10 mouse cellular contexts compared by ENCODE assay signal in genomic region chr7:139441761-139442211, GRCm38 (mm10). TPM values are rescaled to one million over a fixed set of nuclear protein-coding genes. Genes with fewer than 3 reads are reported as not detected.
DNase-seq lines count a peak whose midpoint lies in the region; ATAC-seq and TF ChIP-seq lines count a peak whose summit lies in the region.
"Had no signal": no experiment of that assay in that cellular context is flagged by ENCODE, and none has a peak within 500 bp of the region (broad histone marks: within the 10 kb centered on the region; RNA-seq: fewer than 3 reads in every experiment).

No protein-coding gene starts in this region.

- H3K36me3 ChIP-seq in hindbrain, embryonic 16.5 days (ENCODE audit: control insufficient read depth, insufficient read depth, low read length) = no peaks in the 10 kb centered on the region
- no peaks in the 10 kb centered on the region for H3K36me3 ChIP-seq in hindbrain, embryonic 11.5 days (ENCODE audit: control insufficient read depth, insufficient read depth, low read length)
- no peaks in the 10 kb centered on the region for H3K36me3 ChIP-seq in heart, embryonic 13.5 days
- no peaks in the 10 kb centered on the region for H3K36me3 ChIP-seq in forebrain, embryonic 13.5 days (ENCODE audit: poor library complexity, severe bottlenecking)
- H3K36me3 ChIP-seq: embryonic facial prominence, embryonic 13.5 days had no signal

- 71% methylated on average over 10 of the region's 10 CpGs for WGBS in hindbrain, embryonic 16.5 days
- 76% methylated on average over 10 of the region's 10 CpGs for WGBS in hindbrain, embryonic 11.5 days
- WGBS in heart, embryonic 13.5 days = 41% methylated on average over 10 of the region's 10 CpGs
- WGBS in lung, adult 2 months = 23% methylated on average over 10 of the region's 10 CpGs
- whole genome bisulfite sequencing in forebrain, embryonic 13.5 days = 86% methylated on average over 10 of the region's 10 CpGs

- no peaks in the 10 kb centered on the region for H3K27me3 ChIP-seq in hindbrain, embryonic 16.5 days (replicated peaks; ENCODE audit: control insufficient read depth, insufficient read depth, low read length)
- H3K27me3 ChIP-seq in hindbrain, embryonic 11.5 days (ENCODE audit: control insufficient read depth, insufficient read depth, low read length) = no peaks in the 10 kb centered on the region
- H3K27me3 ChIP-seq in heart, embryonic 13.5 days (replicated peaks) = no peaks in the 10 kb centered on the region
- no peaks in the 10 kb centered on the region for H3K27me3 ChIP-seq in forebrain, embryonic 13.5 days
- H3K27me3 ChIP-seq: embryonic facial prominence, embryonic 13.5 days had no signal

- no peak for TF ChIP-seq POLR2A in lung, adult 2 months (IDR thresholded peaks at IDR 0.05; ENCODE audit: borderline replicate concordance, extremely low read depth, low read depth, low read length)

- no peak overlapping the region for H3K27ac ChIP-seq in hindbrain, embryonic 16.5 days (ENCODE audit: low read depth, low read length)
- no peak overlapping the region for H3K27ac ChIP-seq in hindbrain, embryonic 11.5 days (ENCODE audit: low read depth, low read length)
- peak overlapping the region; percentile 37 for H3K27ac ChIP-seq in heart, embryonic 13.5 days (replicated peaks)
- no peak overlapping the region for H3K27ac ChIP-seq in forebrain, embryonic 13.5 days

- H3K4me3 ChIP-seq in hindbrain, embryonic 16.5 days (ENCODE audit: low read length) = no peak overlapping the region
- no peak overlapping the region for H3K4me3 ChIP-seq in hindbrain, embryonic 11.5 days (ENCODE audit: low read depth, low read length)
- no peak overlapping the region for H3K4me3 ChIP-seq in heart, embryonic 13.5 days
- no peak overlapping the region for H3K4me3 ChIP-seq in lung, adult 2 months (replicated peaks; ENCODE audit: extremely low read depth, low read depth, low read length)
- no peak overlapping the region for H3K4me3 ChIP-seq in forebrain, embryonic 13.5 days
- H3K4me3 ChIP-seq: embryonic facial prominence, embryonic 13.5 days; myocyte had no signal

- peak; percentile 26; the same call in 1 of the 2 replicates for TF ChIP-seq CTCF in lung, adult 2 months (IDR thresholded peaks at IDR 0.05; ENCODE audit: insufficient read depth, low read length)

- DNase-seq in hindbrain, embryonic 11.5 days (ENCODE audit: low spot score) = no peak
- DNase-seq in brain, adult 2 months (ENCODE audit: low read depth, low spot score) = peak; percentile 50
- DNase-seq in lung, adult 2 months = peak; percentile 40
- no peak for DNase-seq in layer of hippocampus, postnatal 36 days

- no peak overlapping the region for H3K9ac ChIP-seq in hindbrain, embryonic 16.5 days (ENCODE audit: low read depth, low read length)
- no peak overlapping the region for H3K9ac ChIP-seq in hindbrain, embryonic 11.5 days (ENCODE audit: low read depth, low read length)
- H3K9ac ChIP-seq in heart, embryonic 13.5 days = peak overlapping the region; percentile 30; the same call in 1 of the 2 replicates
- no peak overlapping the region for H3K9ac ChIP-seq in forebrain, embryonic 13.5 days
- H3K9ac ChIP-seq: embryonic facial prominence, embryonic 13.5 days had no signal

- no peak overlapping the region for H3K4me2 ChIP-seq in hindbrain, embryonic 16.5 days (ENCODE audit: low read length)
- H3K4me2 ChIP-seq in hindbrain, embryonic 11.5 days (replicated peaks; ENCODE audit: low read depth, low read length) = no peak overlapping the region
- peak overlapping the region; percentile 1; the same call in 1 of the 2 replicates for H3K4me2 ChIP-seq in heart, embryonic 13.5 days
- no peak overlapping the region for H3K4me2 ChIP-seq in forebrain, embryonic 13.5 days
- H3K4me2 ChIP-seq: embryonic facial prominence, embryonic 13.5 days had no signal

- H3K4me1 ChIP-seq in hindbrain, embryonic 16.5 days (ENCODE audit: control insufficient read depth, insufficient read depth, low read depth, low read length) = peaks cover 10% of the 10 kb centered on the region
- H3K4me1 ChIP-seq in hindbrain, embryonic 11.5 days (replicated peaks; ENCODE audit: control insufficient read depth, insufficient read depth, low read length) = no peaks in the 10 kb centered on the region
- peaks cover 91% of the 10 kb centered on the region for H3K4me1 ChIP-seq in heart, embryonic 13.5 days
- peaks cover 40% of the 10 kb centered on the region for H3K4me1 ChIP-seq in lung, adult 2 months (ENCODE audit: control insufficient read depth, insufficient read depth, low read length)
- H3K4me1 ChIP-seq in forebrain, embryonic 13.5 days = peaks cover 24% of the 10 kb centered on the region

- no peaks in the 10 kb centered on the region for H3K9me3 ChIP-seq in hindbrain, embryonic 16.5 days (ENCODE audit: control insufficient read depth, low read length)
- no peaks in the 10 kb centered on the region for H3K9me3 ChIP-seq in hindbrain, embryonic 11.5 days (ENCODE audit: control insufficient read depth, low read length)
- no peaks in the 10 kb centered on the region for H3K9me3 ChIP-seq in heart, embryonic 13.5 days
- H3K9me3 ChIP-seq in forebrain, embryonic 13.5 days (replicated peaks) = no peaks in the 10 kb centered on the region
- H3K9me3 ChIP-seq: embryonic facial prominence, embryonic 13.5 days had no signal

- ATAC-seq in hindbrain, embryonic 16.5 days = peak; percentile 46; the same call in 1 of the 2 replicates
- ATAC-seq in hindbrain, embryonic 11.5 days (ENCODE audit: low FRiP score) = no peak
- peak; percentile 55; the same call in 1 of the 2 replicates for ATAC-seq in heart, embryonic 13.5 days (ENCODE audit: extremely low read depth, insufficient number of reproducible peaks, low FRiP score, low TSS enrichment)
- no peak for ATAC-seq in forebrain, embryonic 13.5 days
- ATAC-seq in activated CD4-positive, CD25-positive, alpha-beta regulatory T cell, adult 4 months = no peak

RNA-seq across cellular contexts. Expression of gene Inpp5a, which starts 52.9 kb away (rescaled TPM):
- polyA plus RNA-seq in hindbrain, embryonic 16.5 days (2015; fragmentation: Nextera tagmentation; extraction: Ambion mirVana) = 17.4 and 18.8 TPM in 2 replicates
- polyA plus RNA-seq in hindbrain, embryonic 11.5 days (2014; fragmentation: Nextera tagmentation; extraction: Ambion mirVana) = 24.1 and 24.2 TPM in 2 replicates
- polyA plus RNA-seq in heart, embryonic 13.5 days (2015; fragmentation: Nextera tagmentation; extraction: Ambion mirVana) = 58.4 and 58.5 TPM in 2 replicates
- polyA plus RNA-seq in lung, adult 2 months (2012; rRNA removed) = 52.1 and 61.0 TPM in 2 replicates
- 9.7 and 11.1 TPM in 2 replicates for polyA plus RNA-seq in forebrain, embryonic 13.5 days (2015; fragmentation: Nextera tagmentation; extraction: Ambion mirVana)
- total RNA-seq in layer of hippocampus, postnatal 36 days (2021) = 10 to 100 TPM; 38.7 to 42.9 TPM
- 1 to 10 TPM; 4.8 to 6.5 TPM for polyA plus RNA-seq in activated CD4-positive, CD25-positive, alpha-beta regulatory T cell, adult 4 months (2017; shearing (Covaris generic))

Comparison
In these comparisons a context has a peak if more than half of its experiments do, and no peak if none do; other contexts are left out.
1. ATAC-seq: peak in hindbrain, embryonic 16.5 days (single experiment) and heart, embryonic 13.5 days (single experiment); none in hindbrain, embryonic 11.5 days (single experiment), forebrain, embryonic 13.5 days (single experiment) and activated CD4-positive, CD25-positive, alpha-beta regulatory T cell, adult 4 months (single experiment).
2. DNase-seq: peak in brain, adult 2 months (single experiment) and lung, adult 2 months (single experiment); none in hindbrain, embryonic 11.5 days (single experiment) and layer of hippocampus, postnatal 36 days (0 of 2).